Mouse (Mus musculus): ENCODE data around the gene Dynll2.
A peak's percentile ranks its signal among the peaks of the same experiment; 100 is the strongest.
"Not testable (repeated sequence)": the region's sequence is repeated elsewhere in the genome, so short reads cannot be mapped to it uniquely, and the experiment has no call there.

Gene Dynll2

GRCm38 (mm10) chr11:87987861-87988260, 528 bp upstream of the Dynll2 start:
- DNase-seq (ENCODE audit: low spot score in 2 of 2) = no peak

GRCm38 (mm10) chr11:87986141-87986741, 1.1 kb downstream of the Dynll2 start:
- DNase-seq (ENCODE audit: low spot score in 2 of 2) = no peak

- DNase-seq (ENCODE audit: low spot score in 2 of 2) = no peak
These were observed 1.7 kb downstream of the Dynll2 start for GRCm38 (mm10) chr11:87985643-87986042.

GRCm38 (mm10) chr11:87984571-87984970, 2.8 kb downstream of the Dynll2 start:
- DNase-seq (ENCODE audit: low spot score in 2 of 2) = no peak

GRCm38 (mm10) chr11:87978905-87979304, 8.4 kb downstream of the Dynll2 start:
- no peak for DNase-seq (ENCODE audit: low spot score in 2 of 2)

- DNase-seq (ENCODE audit: low spot score in 2 of 2) = not testable (repeated sequence)
These were observed 10.3 kb downstream of the Dynll2 start for GRCm38 (mm10) chr11:87977021-87977420.

GRCm38 (mm10) chr11:87974477-87975181, 12.7 kb downstream of the Dynll2 start:
- DNase-seq (ENCODE audit: low spot score in 2 of 2) = peak; percentile 49 to 55

GRCm38 (mm10) chr11:87973559-87974305, 13.6 kb downstream of the Dynll2 start:
- no peak for DNase-seq (ENCODE audit: low spot score in 2 of 2)

- no peak for DNase-seq (ENCODE audit: low spot score in 2 of 2)
These were observed 14.5 kb downstream of the Dynll2 start for GRCm38 (mm10) chr11:87972829-87973228.

- DNase-seq (ENCODE audit: low spot score in 2 of 2) = no peak
These were observed 18.8 kb downstream of the Dynll2 start for GRCm38 (mm10) chr11:87968356-87969122.

GRCm38 (mm10) chr11:87967692-87968289, 19.5 kb downstream of the Dynll2 start:
- peak; percentile 60 to 67 for DNase-seq (ENCODE audit: low spot score in 2 of 2)

- no peak for DNase-seq (ENCODE audit: low spot score in 2 of 2)
These were observed 21.1 kb downstream of the Dynll2 start for GRCm38 (mm10) chr11:87966214-87966613.

- no peak for DNase-seq (ENCODE audit: low spot score in 2 of 2)
These were observed 22.0 kb downstream of the Dynll2 start for GRCm38 (mm10) chr11:87965293-87965692.

GRCm38 (mm10) chr11:87957066-87957465, 30.3 kb downstream of the Dynll2 start:
- DNase-seq (ENCODE audit: low spot score in 2 of 2) = no peak

GRCm38 (mm10) chr11:87955144-87955543, 32.2 kb downstream of the Dynll2 start:
- DNase-seq (ENCODE audit: low spot score in 2 of 2) = no peak

GRCm38 (mm10) chr11:87949990-87950389, 37.3 kb downstream of the Dynll2 start:
- no peak for DNase-seq (ENCODE audit: low spot score in 2 of 2)

- no peak for DNase-seq (ENCODE audit: low spot score in 2 of 2)
These were observed 51.9 kb downstream of the Dynll2 start for GRCm38 (mm10) chr11:87935467-87935866.

GRCm38 (mm10) chr11:87933731-87934130, 53.6 kb downstream of the Dynll2 start:
- DNase-seq (ENCODE audit: low spot score in 2 of 2) = no peak

- DNase-seq (ENCODE audit: low spot score in 2 of 2) = no peak
These were observed 57.0 kb downstream of the Dynll2 start for GRCm38 (mm10) chr11:87930348-87930747.

Measured in right cerebral cortex, postnatal 36 days (tissue).